Comparison of ENCODE assay signal across 8 mouse cellular contexts in the genomic region with DNA sequence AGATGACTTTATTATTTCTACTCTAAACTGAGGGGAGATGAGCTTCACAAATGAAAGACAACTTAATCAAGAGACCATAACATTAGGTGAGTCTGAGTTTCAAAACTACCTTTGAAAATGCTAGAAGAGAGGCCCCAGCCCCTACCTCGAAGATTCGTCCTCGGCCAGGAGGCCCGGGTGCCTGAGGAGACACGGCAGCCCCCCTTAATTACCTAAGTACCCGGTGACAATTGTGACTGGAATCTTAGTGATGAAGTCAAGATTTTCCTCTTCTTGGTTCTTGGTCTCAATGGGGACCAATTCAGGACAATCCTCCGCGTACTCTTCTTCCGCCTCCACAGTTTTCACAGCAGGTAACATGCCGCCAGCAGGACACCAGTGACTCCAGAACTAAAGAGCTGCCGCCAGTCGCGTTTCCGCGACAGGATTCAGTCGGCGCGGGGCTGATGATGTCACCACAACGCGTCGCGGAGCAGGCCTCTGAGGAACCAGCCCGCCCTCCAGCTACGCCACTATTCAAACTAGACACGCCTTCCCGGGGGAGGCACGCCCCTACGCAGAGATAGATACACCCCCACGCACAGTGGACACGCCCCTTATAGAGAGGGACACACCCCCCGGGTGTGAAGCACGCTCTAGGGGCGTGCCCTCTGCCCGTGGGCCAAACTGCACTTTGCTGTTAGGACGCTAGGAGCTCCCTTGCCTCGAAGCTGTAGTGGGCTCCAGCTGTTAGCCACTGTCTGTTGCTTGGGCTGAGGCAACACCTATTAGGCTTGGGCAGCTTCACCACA. TPM values are rescaled to one million over a fixed set of nuclear protein-coding genes. Genes with fewer than 3 reads are reported as not detected.
A peak's percentile ranks its signal among the peaks of the same experiment; 100 is the strongest.
DNase-seq lines count a peak whose midpoint lies in the region; ATAC-seq lines count a peak whose summit lies in the region.

A gene (minus strand): TSS at position 439 of the 791 bp plus-strand sequence.

- DNase-seq in c-Kit-negative CD71-positive TER-119-positive erythroid progenitor cells, embryonic 14.5 days (ENCODE audit: low read depth, low spot score), result peak; percentile 98
- peak; percentile 95 for DNase-seq in fibroblast of lung, adult 2 months (ENCODE audit: low read depth)
- peak; percentile 98 for DNase-seq in kidney, postnatal 14 days
- DNase-seq in liver, embryonic 13.5 days, result peak; percentile 99
- peak; percentile 99 for DNase-seq in neural tube, embryonic 10.5 days (ENCODE audit: extremely low spot score, low spot score)

- H3K4me2 ChIP-seq in heart, embryonic 14.5 days (ENCODE audit: low read length), result peak within 1 kb of the TSS; percentile 79
- H3K4me2 ChIP-seq in liver, embryonic 13.5 days, result peak within 1 kb of the TSS; percentile 78
- peak within 1 kb of the TSS; percentile 73 for H3K4me2 ChIP-seq in stomach, embryonic 16.5 days (ENCODE audit: low read depth, low read length)

- H3K4me3 ChIP-seq in heart, embryonic 14.5 days (ENCODE audit: control insufficient read depth in 1 of 2, insufficient read depth in 1 of 2, low read depth in 1 of 2, low read length in 2 of 2), result peak within 1 kb of the TSS; percentile 83 to 85
- peak within 1 kb of the TSS; percentile 85 for H3K4me3 ChIP-seq in liver, embryonic 13.5 days (replicated peaks)
- peak within 1 kb of the TSS; percentile 81 for H3K4me3 ChIP-seq in stomach, embryonic 16.5 days (replicated peaks; ENCODE audit: low read length)

- peak within 1 kb of the TSS; percentile 89 for H3K9ac ChIP-seq in heart, embryonic 14.5 days (ENCODE audit: low read length)
- H3K9ac ChIP-seq in liver, embryonic 13.5 days, result peak within 1 kb of the TSS; percentile 81
- H3K9ac ChIP-seq in stomach, embryonic 16.5 days (ENCODE audit: low read length), result peak within 1 kb of the TSS; percentile 80

- WGBS in heart, embryonic 14.5 days, result under 1% methylated on average over 36 of the region's 36 CpGs
- WGBS in liver, embryonic 13.5 days (ENCODE audit: insufficient replicate concordance), result under 1% methylated on average over 36 of the region's 36 CpGs
- under 1% methylated on average over 36 of the region's 36 CpGs for WGBS in stomach, embryonic 16.5 days

- no peaks in the 10 kb centered on the region for H3K9me3 ChIP-seq in heart, embryonic 14.5 days (ENCODE audit: control insufficient read depth, low read length)
- no peaks in the 10 kb centered on the region for H3K9me3 ChIP-seq in liver, embryonic 13.5 days (replicated peaks)
- no peaks in the 10 kb centered on the region for H3K9me3 ChIP-seq in stomach, embryonic 16.5 days (replicated peaks; ENCODE audit: control insufficient read depth, low read length)

- H3K27ac ChIP-seq in heart, embryonic 14.5 days (replicated peaks in 1 of 2; ENCODE audit: control insufficient read depth in 1 of 2, insufficient read depth in 1 of 2, low read depth in 2 of 2, low read length in 2 of 2), result peak within 1 kb of the TSS in 1 of 2 experiments; percentile 53; a peak in 3 of 4 replicates
- peak within 1 kb of the TSS; percentile 30; the same call in 1 of the 2 replicates for H3K27ac ChIP-seq in liver, embryonic 13.5 days
- H3K27ac ChIP-seq in stomach, embryonic 16.5 days (ENCODE audit: low read length), result peak within 1 kb of the TSS; percentile 21; the same call in 1 of the 2 replicates

- H3K4me1 ChIP-seq in heart, embryonic 14.5 days (ENCODE audit: control insufficient read depth in 2 of 2, insufficient read depth in 2 of 2, low read length in 2 of 2), result peaks cover 3 to 8% of the 10 kb centered on the region in 2 experiments
- H3K4me1 ChIP-seq in liver, embryonic 13.5 days (replicated peaks), result peaks cover 13% of the 10 kb centered on the region
- H3K4me1 ChIP-seq in stomach, embryonic 16.5 days (ENCODE audit: control insufficient read depth, insufficient read depth, low read length), result peaks cover 11% of the 10 kb centered on the region

- peak; percentile 99 for ATAC-seq in CD4-positive, CD25-positive, alpha-beta regulatory T cell, adult 4 months
- peak; percentile 100 for ATAC-seq in heart, embryonic 14.5 days (ENCODE audit: insufficient number of reproducible peaks, insufficient read depth, low FRiP score, low read depth)
- ATAC-seq in liver, embryonic 13.5 days (ENCODE audit: low read depth), result peak; percentile 100
- peak; percentile 100 for ATAC-seq in stomach, embryonic 16.5 days (ENCODE audit: insufficient read depth, low FRiP score)

- no peaks in the 10 kb centered on the region for H3K27me3 ChIP-seq in heart, embryonic 14.5 days (ENCODE audit: control insufficient read depth, insufficient read depth, low read length)
- H3K27me3 ChIP-seq in liver, embryonic 13.5 days, result no peaks in the 10 kb centered on the region
- H3K27me3 ChIP-seq in stomach, embryonic 16.5 days (ENCODE audit: control insufficient read depth, insufficient read depth, low read length), result no peaks in the 10 kb centered on the region

- peaks cover under 1% of the 10 kb centered on the region; the same call in 1 of the 2 replicates for H3K36me3 ChIP-seq in heart, embryonic 14.5 days (ENCODE audit: control insufficient read depth, insufficient read depth, low read length)
- peaks cover 3% of the 10 kb centered on the region for H3K36me3 ChIP-seq in liver, embryonic 13.5 days
- peaks cover 2% of the 10 kb centered on the region; the same call in 1 of the 2 replicates for H3K36me3 ChIP-seq in stomach, embryonic 16.5 days (ENCODE audit: control insufficient read depth, insufficient read depth, low read length)

RNA-seq across cellular contexts. Expression of the gene that starts here (rescaled TPM):
- polyA plus RNA-seq in CD4-positive, CD25-positive, alpha-beta regulatory T cell, adult 4 months (2017; shearing (Covaris generic)), result 10 to 100 TPM; 12.2 to 27.9 TPM
- 16.4 and 16.5 TPM in 2 replicates for polyA plus RNA-seq in heart, embryonic 14.5 days (2014; fragmentation: Nextera tagmentation; extraction: Ambion mirVana)
- polyA plus RNA-seq in liver, embryonic 13.5 days (2015; fragmentation: Nextera tagmentation; extraction: Ambion mirVana), result 13.5 and 14.8 TPM in 2 replicates
- polyA plus RNA-seq in stomach, embryonic 16.5 days (2015; fragmentation: Nextera tagmentation; extraction: Ambion mirVana), result 18.0 and 20.6 TPM in 2 replicates
